Mouse (Mus musculus) megakaryocyte, embryonic 14.5 days (primary cell): ENCODE data around the gene Mindy4b-ps.

Source experiments
- FLI1 ChIP-seq: IDR thresholded peaks from 2 replicates; pipeline ENCODE4 v1.6.1; 2012; ENCODE audit warnings: low read length, inconsistent platforms, mixed read lengths
- GATA1 ChIP-seq: IDR thresholded peaks from 3 replicates; pipeline ENCODE4 v1.6.1; 2012; ENCODE audit warnings: mixed read lengths, low read length, inconsistent platforms, borderline replicate concordance

GRCm38 (mm10) chr3:58822211-58822610 lies at the start of gene Mindy4b-ps:
- TF ChIP-seq GATA1, result no peak
- no peak for TF ChIP-seq FLI1
